Mouse (Mus musculus): ENCODE measurements around the gene Tac2.
"Not testable (repeated sequence)": the region's sequence is repeated elsewhere in the genome, so short reads cannot be mapped to it uniquely, and the experiment has no call there.

The Tac2 gene

DNA sequence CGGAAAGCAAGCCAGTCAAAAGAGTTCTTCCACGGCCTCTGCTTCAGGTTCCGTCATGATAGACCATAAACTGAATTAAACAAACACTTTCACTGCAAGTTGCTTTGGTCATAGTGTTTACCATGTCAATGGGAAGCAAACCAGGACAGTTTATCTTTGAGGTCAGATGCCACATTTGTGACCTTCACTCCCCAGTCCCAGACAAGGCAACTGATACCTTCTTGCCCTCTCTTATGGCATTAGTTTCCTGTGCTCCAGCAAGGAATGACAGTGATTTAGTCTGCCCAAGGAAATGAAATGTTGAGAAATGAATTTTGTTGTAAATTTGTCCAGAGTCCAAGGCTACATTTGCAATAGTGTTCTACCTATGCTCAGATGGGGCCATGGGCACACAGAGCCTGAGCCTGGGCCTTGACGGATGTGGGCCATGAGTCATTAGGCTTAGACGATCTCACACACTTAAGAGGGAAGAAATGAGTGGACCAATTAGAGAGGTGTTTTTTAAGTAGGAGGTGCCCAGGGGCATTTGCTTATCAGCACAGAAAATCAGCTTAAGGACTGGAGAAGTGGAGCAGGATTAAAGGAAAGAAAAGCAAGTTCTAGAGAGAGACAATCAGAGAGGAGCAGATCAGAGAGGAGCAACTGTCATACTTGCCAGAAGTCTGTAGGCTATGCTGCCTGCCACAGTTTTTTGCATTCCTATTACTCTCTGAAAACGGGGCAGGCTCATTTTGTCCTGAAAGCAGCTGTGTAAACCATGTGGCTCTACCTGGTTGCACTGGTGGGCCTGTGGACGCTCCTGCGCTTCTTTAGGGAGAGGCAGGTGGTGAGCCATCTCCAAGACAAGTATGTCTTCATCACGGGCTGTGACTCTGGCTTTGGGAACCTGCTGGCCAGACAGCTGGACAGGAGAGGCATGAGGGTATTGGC lies 35.2 kb downstream of the Tac2 start, which contains the start of the genes Rdh1 and Rdh16f1:
TSS of gene Rdh1 (plus strand) at position 541 of the 930 bp plus-strand sequence.
TSS of gene Rdh16f1 (plus strand) at position 607 of the 930 bp plus-strand sequence.
- no peak for DNase-seq

DNA sequence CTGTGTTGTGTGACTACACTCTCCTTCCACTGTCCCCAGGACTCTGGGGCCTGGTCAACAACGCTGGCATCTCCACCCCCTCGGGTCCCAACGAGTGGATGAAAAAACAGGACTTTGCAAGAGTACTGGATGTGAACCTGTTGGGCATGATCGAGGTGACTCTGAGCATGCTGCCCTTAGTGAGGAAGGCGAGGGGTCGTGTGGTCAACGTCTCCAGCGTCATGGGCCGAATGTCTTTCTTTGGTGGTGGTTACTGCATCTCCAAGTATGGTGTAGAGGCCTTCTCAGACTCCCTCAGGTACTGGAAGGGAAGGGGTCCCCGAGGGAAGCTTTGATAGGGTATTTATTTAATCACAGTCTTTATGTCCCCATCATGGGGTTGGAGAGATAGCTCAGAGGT lies 38.6 kb downstream of the Tac2 start:
- not testable (repeated sequence) for DNase-seq

DNA sequence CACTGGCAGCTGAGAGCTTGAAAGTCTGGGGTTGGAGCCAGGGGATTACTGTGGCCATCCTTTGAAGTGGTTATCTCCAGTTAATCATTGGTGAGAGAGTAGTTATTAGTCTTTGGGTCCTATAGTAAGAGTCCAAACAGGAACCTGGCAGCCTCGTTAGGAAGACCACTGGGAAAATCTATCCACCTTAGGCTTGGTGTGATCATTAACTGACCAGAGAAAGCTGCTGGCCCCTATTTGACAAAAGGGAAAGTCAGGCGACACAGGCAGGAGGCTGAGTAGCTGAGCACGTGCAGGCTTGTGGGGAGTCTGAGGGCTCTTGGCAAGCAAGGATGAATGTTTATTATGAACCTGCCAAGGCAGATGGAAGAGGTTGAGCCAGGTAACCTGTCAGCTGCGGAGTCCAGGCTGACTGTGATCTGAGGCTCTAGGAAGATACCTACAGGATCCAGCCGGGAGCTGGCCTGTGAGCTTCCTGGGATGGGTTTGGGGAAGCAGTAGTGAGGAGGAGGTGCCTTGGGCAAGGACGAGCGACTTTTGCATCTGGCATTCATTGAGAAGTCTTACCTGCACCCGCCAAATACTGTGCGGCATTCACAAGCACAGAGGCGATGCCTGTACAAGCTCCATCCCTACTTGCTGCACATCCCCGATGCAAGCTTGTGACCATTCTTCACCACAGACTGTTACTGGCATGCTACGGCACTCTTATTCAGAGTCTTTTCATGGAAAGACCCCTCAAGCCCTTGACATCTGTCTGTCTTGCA lies 39.8 kb downstream of the Tac2 start:
- DNase-seq = peak; percentile 18

DNA sequence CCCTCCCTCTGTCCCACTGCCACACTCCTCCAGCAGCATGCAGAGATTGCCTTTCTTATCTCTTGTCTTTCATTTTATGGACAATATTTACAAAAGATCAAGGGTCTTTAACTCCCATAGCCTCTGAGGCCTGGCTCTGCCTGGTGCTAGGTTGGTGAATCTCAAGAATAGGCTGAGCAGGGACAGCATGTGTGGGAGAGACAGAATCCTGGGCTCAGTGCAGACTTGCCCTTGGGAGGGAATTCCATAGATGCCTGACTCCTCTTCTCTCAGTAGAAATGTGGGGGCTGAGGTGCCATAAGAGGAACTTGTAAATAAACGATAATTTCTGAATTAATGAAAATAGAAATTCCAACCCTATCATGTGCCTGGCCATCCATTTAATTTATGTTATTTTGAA lies 42.3 kb downstream of the Tac2 start:
- DNase-seq = no peak

DNA sequence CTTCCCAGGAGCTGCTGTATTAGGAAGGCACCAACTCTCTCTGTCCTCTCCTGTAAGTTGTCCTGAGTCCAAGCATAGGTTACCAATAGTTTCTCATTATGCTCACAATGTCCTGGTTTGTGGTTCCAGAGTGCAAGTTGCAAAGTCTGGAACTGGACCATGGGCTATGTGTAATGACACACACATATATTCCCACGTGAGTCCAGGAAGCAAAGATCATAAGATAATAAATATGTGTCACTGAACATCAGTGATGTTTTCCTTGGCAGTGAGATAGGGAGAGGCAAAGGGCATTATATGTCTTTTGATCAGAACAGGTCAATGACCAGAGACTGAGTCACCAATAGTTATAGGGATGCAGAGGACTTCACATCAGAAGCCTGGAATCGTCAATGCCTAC lies 51.7 kb downstream of the Tac2 start, which contains the start of gene Rdh9:
TSS of gene Rdh9 (plus strand) at position 376 of the 400 bp plus-strand sequence.
- DNase-seq = no peak
